Mouse (Mus musculus): Measurements from ENCODE around the gene Celf5. TPM values are rescaled to one million over a fixed set of nuclear protein-coding genes. Genes with fewer than 3 reads are reported as not detected.
A peak's percentile ranks its signal among the peaks of the same experiment; 100 is the strongest.

The Celf5 gene
- total RNA-seq, 2 experiments from 2014 or later: 256 to 303 TPM

- intact Hi-C loops (cut with DNase I): no loop called here
- DNase-seq (ENCODE audit: low spot score in 2 of 2): peak in 1 of 2 experiments; percentile 3
Observed at GRCm38 (mm10) chr10:81421041-81421796, 61.3 kb downstream of the Celf5 start.

- intact Hi-C loops (cut with DNase I): no loop called here
- peak in 1 of 2 experiments; percentile 3 for DNase-seq (ENCODE audit: low spot score in 2 of 2)
Observed at GRCm38 (mm10) chr10:81420191-81420767, 62.2 kb downstream of the Celf5 start.

GRCm38 (mm10) chr10:81419111-81419928 is 63.2 kb downstream of the Celf5 start:
- peak in 1 of 2 experiments; percentile 2 for DNase-seq (ENCODE audit: low spot score in 2 of 2)
- intact Hi-C loops (cut with DNase I): no loop called here

GRCm38 (mm10) chr10:81418216-81419070 is 64.1 kb downstream of the Celf5 start:
- no peak for DNase-seq (ENCODE audit: low spot score in 2 of 2)
- intact Hi-C loops (cut with DNase I): no loop called here

DNA sequence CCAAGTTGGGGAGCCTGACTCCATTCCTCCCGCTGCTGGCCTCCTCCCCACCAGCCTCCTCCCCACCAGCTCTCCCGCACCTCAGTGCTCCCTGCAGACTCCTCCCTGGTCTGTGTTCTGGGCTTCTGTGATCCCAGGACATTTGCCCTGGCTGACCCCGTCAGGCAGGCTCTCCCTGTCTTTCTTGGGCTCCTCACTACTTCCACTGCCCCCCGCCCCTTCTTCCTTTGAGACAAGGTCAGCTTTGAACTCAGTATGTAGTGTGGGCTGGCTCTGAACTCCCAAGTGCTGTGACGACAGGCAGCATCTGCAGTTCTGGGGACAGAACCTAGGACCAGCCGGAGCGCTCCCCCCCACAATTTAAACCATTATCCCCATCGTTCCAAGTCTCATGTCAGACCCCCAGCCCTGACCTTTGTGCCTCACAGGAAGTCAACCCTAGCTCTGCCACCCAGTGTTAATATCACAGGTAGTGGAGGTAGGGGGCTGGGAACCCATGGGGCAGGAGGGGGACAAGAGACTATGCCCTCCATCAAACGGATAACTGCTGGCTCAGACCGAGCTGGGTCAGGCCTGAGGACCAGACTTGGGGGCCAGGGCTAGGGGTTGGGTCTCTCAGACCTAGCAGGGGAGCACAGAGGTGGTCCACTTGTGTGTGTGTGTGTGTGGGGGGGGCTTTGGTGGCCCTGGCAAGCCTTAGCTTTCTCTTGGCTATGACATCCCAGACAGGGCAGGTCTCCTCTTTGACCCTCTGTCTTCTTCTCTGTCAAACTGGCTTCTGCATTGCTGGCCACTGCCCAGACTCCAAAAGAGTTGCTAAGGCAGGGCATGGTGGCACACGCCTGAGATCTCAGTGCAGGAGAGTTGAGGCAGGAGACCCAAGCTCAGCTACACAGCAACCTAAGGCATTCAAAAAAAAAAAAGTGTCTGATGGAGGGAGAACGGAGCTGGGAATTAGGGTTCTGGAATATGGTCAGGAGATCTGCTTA is 65.0 kb downstream of the Celf5 start:
- DNase-seq (ENCODE audit: low spot score in 2 of 2): no peak

DNA sequence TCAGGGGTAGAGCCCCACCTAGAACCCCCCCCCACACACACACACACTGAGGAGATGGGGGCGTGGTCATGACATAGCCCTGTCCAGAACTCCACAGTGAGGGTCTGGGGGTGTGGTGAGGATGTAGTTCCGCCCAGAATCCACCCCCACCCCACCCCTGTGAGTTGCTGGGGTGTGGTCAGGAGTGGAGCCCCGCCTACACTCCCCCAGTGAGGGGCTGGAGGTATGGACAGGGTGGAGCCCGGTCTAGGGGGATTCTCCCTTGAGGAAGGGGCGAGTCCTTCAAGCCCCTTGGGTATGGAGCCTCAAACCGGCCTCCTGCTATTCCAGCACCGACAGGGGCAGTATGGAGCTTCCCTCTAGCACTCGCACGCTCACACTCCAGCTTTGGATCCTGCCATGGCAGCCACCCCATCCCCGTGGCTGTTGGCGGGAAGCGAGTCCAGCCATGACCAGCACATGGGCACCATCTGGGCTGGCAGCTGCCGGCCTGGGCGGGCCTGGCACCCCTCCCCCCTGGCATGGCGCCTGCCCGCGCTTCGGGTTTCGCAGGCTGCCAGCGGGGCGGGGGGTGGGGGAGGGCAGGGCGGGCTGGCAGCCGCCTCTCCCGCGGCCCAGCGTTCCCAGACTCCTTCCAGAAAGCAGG is 65.8 kb downstream of the Celf5 start:
- intact Hi-C loops (cut with DNase I): loop anchor here (2.0 kb wide), 1 partner anchor 14 kb away; no protein-coding TSS in a partner anchor
- DNase-seq (ENCODE audit: low spot score in 2 of 2): peak; percentile 88 to 91

More for the DNA sequence above, 65.0 kb downstream of the Celf5 start:
- intact Hi-C loops (cut with DNase I): loop anchor here (2.0 kb wide), 1 partner anchor 13 kb away; no protein-coding TSS in a partner anchor

- intact Hi-C loops (cut with DNase I): loop anchor here (2.0 kb wide), 1 partner anchor 15 kb away; no protein-coding TSS in a partner anchor
- no peak for DNase-seq (ENCODE audit: low spot score in 2 of 2)
Observed at GRCm38 (mm10) chr10:81415549-81416310, 66.8 kb downstream of the Celf5 start.

DNA sequence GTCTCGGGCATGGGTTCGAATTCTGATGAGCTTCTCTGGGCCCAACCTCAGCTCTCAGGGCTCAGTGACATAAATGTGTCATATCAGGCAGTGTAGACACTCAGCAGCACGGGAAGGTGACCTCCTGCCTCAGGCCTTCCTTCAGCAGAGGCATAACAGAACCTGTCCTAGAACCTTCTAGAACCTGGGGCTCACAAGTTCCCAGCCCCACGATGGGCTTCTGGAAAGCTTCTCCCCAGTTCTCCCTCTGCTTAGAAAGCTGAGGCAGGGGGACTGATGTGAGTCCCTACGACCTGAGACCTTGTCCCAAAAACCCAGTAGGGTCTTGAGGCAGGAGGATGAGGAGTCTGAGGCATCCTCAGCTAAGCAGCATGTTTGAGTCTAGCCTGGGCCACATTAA is 67.4 kb downstream of the Celf5 start:
- intact Hi-C loops (cut with DNase I): no loop called here
- DNase-seq (ENCODE audit: low spot score in 2 of 2): no peak

- intact Hi-C loops (cut with DNase I): no loop called here
- no peak for DNase-seq (ENCODE audit: low spot score in 2 of 2)
Observed at GRCm38 (mm10) chr10:81414682-81415081, 67.8 kb downstream of the Celf5 start.

- intact Hi-C loops (cut with DNase I): no loop called here
- DNase-seq (ENCODE audit: low spot score in 2 of 2): peak; percentile 79 to 84
Observed at GRCm38 (mm10) chr10:81413310-81414261, 68.9 kb downstream of the Celf5 start.

- DNase-seq (ENCODE audit: low spot score in 2 of 2): no peak
- intact Hi-C loops (cut with DNase I): no loop called here
Observed at GRCm38 (mm10) chr10:81412586-81413309, 69.8 kb downstream of the Celf5 start.

GRCm38 (mm10) chr10:81411471-81412400 is 70.8 kb downstream of the Celf5 start:
- DNase-seq (ENCODE audit: low spot score in 2 of 2): peak; percentile 72 to 74
- intact Hi-C loops (cut with DNase I): loop anchor here (2.0 kb wide), 1 partner anchor 23 kb away; no protein-coding TSS in a partner anchor

DNA sequence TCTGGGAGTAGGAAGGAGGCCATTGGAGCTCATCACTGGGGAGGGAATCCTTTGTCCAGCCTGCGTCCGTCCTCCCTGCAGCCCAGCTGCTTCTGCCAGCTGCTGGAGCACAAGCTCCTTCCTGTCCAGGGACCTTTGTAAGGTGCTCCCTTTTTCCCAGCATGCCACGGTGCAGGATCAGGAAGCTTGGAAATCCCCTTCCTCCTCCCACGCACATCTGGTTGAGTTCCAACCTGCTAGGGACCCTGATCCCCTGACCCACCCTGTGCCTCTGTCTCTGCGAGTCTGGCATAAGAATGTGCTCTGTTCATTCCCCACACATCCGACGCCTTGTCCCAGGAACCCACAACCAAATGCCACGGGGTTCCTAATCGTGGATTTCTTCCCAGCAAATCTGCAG is 71.5 kb downstream of the Celf5 start:
- no peak for DNase-seq (ENCODE audit: low spot score in 2 of 2)
- intact Hi-C loops (cut with DNase I): loop anchor here (2.0 kb wide), 1 partner anchor 24 kb away; no protein-coding TSS in a partner anchor

GRCm38 (mm10) chr10:81410350-81410749 is 72.2 kb downstream of the Celf5 start:
- intact Hi-C loops (cut with DNase I): loop anchor here (2.0 kb wide), 1 partner anchor 24 kb away; no protein-coding TSS in a partner anchor
- no peak for DNase-seq (ENCODE audit: low spot score in 2 of 2)
